12 mouse cellular contexts compared by ENCODE assay signal in genomic region chr3:151366302-151366701, GRCm38 (mm10).
A peak's percentile ranks its signal among the peaks of the same experiment; 100 is the strongest.
DNase-seq lines count a peak whose midpoint lies in the region; ATAC-seq and TF ChIP-seq lines count a peak whose summit lies in the region.
"Had no signal": no experiment of that assay in that cellular context is flagged by ENCODE, and none has a peak within 500 bp of the region (broad histone marks: within the 10 kb centered on the region; RNA-seq: fewer than 3 reads in every experiment).

No protein-coding gene starts in this region.

- H3K9ac ChIP-seq in forebrain, postnatal 0 days: no peak overlapping the region
- H3K9ac ChIP-seq in midbrain, embryonic 16.5 days (ENCODE audit: low read depth, low read length): no peak overlapping the region
- H3K9ac ChIP-seq: limb, embryonic 12.5 days; lung, embryonic 15.5 days had no signal

- DNase-seq in cerebellum, adult 11 months: peak; percentile 70
- DNase-seq in cerebellum, postnatal 4 days (ENCODE audit: low spot score in 2 of 2): peak; percentile 27 to 74
- peak; percentile 45 for DNase-seq in forebrain, postnatal 0 days
- DNase-seq in gastrocnemius, adult 2 months: no peak
- DNase-seq in thymus, postnatal 10 days (ENCODE audit: low spot score in 2 of 2): no peak
- no peak for DNase-seq in adrenal gland, postnatal 25 days
- DNase-seq: kidney, postnatal 4 days had no signal

- no peak overlapping the region for H3K4me3 ChIP-seq in forebrain, postnatal 0 days (ENCODE audit: low read depth, low read length)
- H3K4me3 ChIP-seq in midbrain, embryonic 16.5 days (ENCODE audit: low read depth, low read length): no peak overlapping the region
- no peak overlapping the region for H3K4me3 ChIP-seq in gastrocnemius, adult 2 months
- H3K4me3 ChIP-seq: limb, embryonic 12.5 days; lung, embryonic 15.5 days had no signal

- WGBS in forebrain, postnatal 0 days: 19% methylated on average over 4 of the region's 4 CpGs
- 11% methylated on average over 4 of the region's 4 CpGs for WGBS in midbrain, embryonic 16.5 days

- peak; percentile 80 for ATAC-seq in forebrain, postnatal 0 days
- peak; percentile 93 for ATAC-seq in midbrain, embryonic 16.5 days
- no peak for ATAC-seq in frontal cortex, adult (ENCODE audit: low TSS enrichment)
- ATAC-seq: activated CD4-positive, CD25-positive, alpha-beta regulatory T cell, adult 4 months had no signal

- H3K36me3 ChIP-seq in forebrain, postnatal 0 days (ENCODE audit: insufficient read depth): no peaks in the 10 kb centered on the region
- H3K36me3 ChIP-seq in midbrain, embryonic 16.5 days (ENCODE audit: control insufficient read depth, insufficient read depth, low read length): no peaks in the 10 kb centered on the region
- H3K36me3 ChIP-seq: limb, embryonic 12.5 days; lung, embryonic 15.5 days had no signal

- TF ChIP-seq CTCF in forebrain, postnatal 0 days (IDR thresholded peaks at IDR 0.05; ENCODE audit: low read depth): no peak
- no peak for TF ChIP-seq CTCF in gastrocnemius, adult 2 months (IDR thresholded peaks at IDR 0.05)

- intact Hi-C loops in gastrocnemius, adult 2 months (cut with DNase I): no loop called here

- H3K4me2 ChIP-seq in forebrain, postnatal 0 days (ENCODE audit: low read depth): no peak overlapping the region
- no peak overlapping the region for H3K4me2 ChIP-seq in midbrain, embryonic 16.5 days (ENCODE audit: low read length)
- H3K4me2 ChIP-seq: limb, embryonic 12.5 days; lung, embryonic 15.5 days had no signal

- no peak overlapping the region for H3K27ac ChIP-seq in forebrain, postnatal 0 days (ENCODE audit: low read depth, low read length)
- no peak overlapping the region for H3K27ac ChIP-seq in midbrain, embryonic 16.5 days (ENCODE audit: low read length)
- H3K27ac ChIP-seq in gastrocnemius, adult 2 months: no peak overlapping the region
- H3K27ac ChIP-seq: limb, embryonic 12.5 days; lung, embryonic 15.5 days had no signal

- H3K27me3 ChIP-seq in forebrain, postnatal 0 days (ENCODE audit: insufficient read depth, low read length): no peaks in the 10 kb centered on the region
- H3K27me3 ChIP-seq in midbrain, embryonic 16.5 days (ENCODE audit: control insufficient read depth, insufficient read depth, low read depth, low read length): no peaks in the 10 kb centered on the region
- H3K27me3 ChIP-seq: limb, embryonic 12.5 days; lung, embryonic 15.5 days had no signal

- H3K9me3 ChIP-seq in forebrain, postnatal 0 days (ENCODE audit: low read length): no peaks in the 10 kb centered on the region
- no peaks in the 10 kb centered on the region for H3K9me3 ChIP-seq in midbrain, embryonic 16.5 days (replicated peaks; ENCODE audit: control insufficient read depth, low read length, poor library complexity, severe bottlenecking)
- H3K9me3 ChIP-seq: limb, embryonic 12.5 days; lung, embryonic 15.5 days had no signal

- 0 out of 2 replicates have a peak, but pooled peaks cover 5% of the 10 kb centered on the region for H3K4me1 ChIP-seq in forebrain, postnatal 0 days (ENCODE audit: insufficient read depth)
- peaks cover 3% of the 10 kb centered on the region; the same call in 1 of the 2 replicates for H3K4me1 ChIP-seq in midbrain, embryonic 16.5 days (ENCODE audit: control insufficient read depth, insufficient read depth, low read length)
- H3K4me1 ChIP-seq: limb, embryonic 12.5 days; lung, embryonic 15.5 days had no signal

Comparison
In these comparisons a context has a peak if more than half of its experiments do, and no peak if none do; other contexts are left out.
1. DNase-seq: peak in cerebellum, adult 11 months (single experiment), cerebellum, postnatal 4 days (2 of 2) and forebrain, postnatal 0 days (single experiment); none in gastrocnemius, adult 2 months (single experiment), thymus, postnatal 10 days (0 of 2) and adrenal gland, postnatal 25 days (single experiment).